Mouse (Mus musculus): ENCODE results near the gene Rela.

- TF ChIP-seq CTCF (IDR thresholded peaks at IDR 0.05; ENCODE audit: low read depth) (no peak), EP300 (optimal IDR thresholded peaks at IDR 0.05) (no peak)
These were observed 58.7 kb downstream of the Rela start for GRCm38 (mm10) chr19:5695849-5696462.

Data from stomach, postnatal 0 days (tissue).